Mouse (Mus musculus) adrenal gland, postnatal 36 days (tissue): ENCODE data around the gene Tril. TPM values are rescaled to one million over a fixed set of nuclear protein-coding genes. Genes with fewer than 3 reads are reported as not detected.

ENCODE experiments used
- total RNA-seq, 2 experiments: library from RNA; stranded (reverse); gene quantifications; 2 replicates each; pipeline ENCODE4 v1.2.3; 2021

The Tril gene
- total RNA-seq, 2 experiments from 2014 or later = 6.8 to 7.9 TPM

Other genes with a start within 250 kb of the Tril start
- not detected for gene Cpvl, start 157.8 kb upstream of the Tril start, total RNA-seq
- gene Chn2, start 218.7 kb upstream of the Tril start, total RNA-seq = 10 to 100 TPM in 1 of 2 experiments, 1 to 10 TPM in 1; 5.5 to 15.6 TPM